24 mouse cellular contexts compared by ENCODE assay signal in genomic region chr12:40554941-40555511, GRCm38 (mm10).
DNase-seq lines count a peak whose midpoint lies in the region; ATAC-seq and TF ChIP-seq lines count a peak whose summit lies in the region.
"Had no signal": no experiment of that assay in that cellular context is flagged by ENCODE, and none has a peak within 500 bp of the region (broad histone marks: within the 10 kb centered on the region; RNA-seq: fewer than 3 reads in every experiment).

No protein-coding gene starts in this region.

- H3K4me2 ChIP-seq in hindbrain, embryonic 16.5 days (ENCODE audit: low read length) = no peak overlapping the region
- no peak overlapping the region for H3K4me2 ChIP-seq in hindbrain, embryonic 11.5 days (replicated peaks; ENCODE audit: low read depth, low read length)
- H3K4me2 ChIP-seq in myocyte (ENCODE audit: low read depth) = no peak overlapping the region
- H3K4me2 ChIP-seq: embryonic facial prominence, embryonic 15.5 days; limb, embryonic 13.5 days; liver, embryonic 13.5 days; lung, embryonic 15.5 days; midbrain, embryonic 15.5 days had no signal

- TF ChIP-seq POLR2A in bone marrow, adult 2 months (IDR thresholded peaks at IDR 0.05; ENCODE audit: borderline replicate concordance, control insufficient read depth, low read depth, low read length) = no peak
- TF ChIP-seq POLR2A in myocyte (IDR thresholded peaks at IDR 0.05; ENCODE audit: insufficient read length, low read depth) = no peak

- no peak overlapping the region for H3K9ac ChIP-seq in hindbrain, embryonic 16.5 days (ENCODE audit: low read depth, low read length)
- no peak overlapping the region for H3K9ac ChIP-seq in hindbrain, embryonic 11.5 days (ENCODE audit: low read depth, low read length)
- H3K9ac ChIP-seq: embryonic facial prominence, embryonic 15.5 days; limb, embryonic 13.5 days; liver, embryonic 13.5 days; lung, embryonic 15.5 days; midbrain, embryonic 15.5 days had no signal

- peak; percentile 70; the same call in 1 of the 2 replicates for ATAC-seq in hindbrain, embryonic 16.5 days
- ATAC-seq in hindbrain, embryonic 11.5 days (ENCODE audit: low FRiP score) = no peak
- ATAC-seq in megakaryocyte, adult 5-6 weeks (ENCODE audit: poor library complexity, severe bottlenecking) = no peak
- ATAC-seq: activated CD4-positive, CD25-positive, alpha-beta regulatory T cell, adult 4 months; forebrain, embryonic 14.5 days; midbrain, embryonic 15.5 days had no signal

- H3K79me2 ChIP-seq in myocyte (ENCODE audit: control insufficient read depth, insufficient read depth) = no peaks in the 10 kb centered on the region

- no peak for TF ChIP-seq CTCF in bone marrow, adult 2 months (IDR thresholded peaks at IDR 0.05; ENCODE audit: control insufficient read depth, insufficient read depth, low read length)

- no peaks in the 10 kb centered on the region for H3K36me3 ChIP-seq in hindbrain, embryonic 16.5 days (ENCODE audit: control insufficient read depth, insufficient read depth, low read length)
- no peaks in the 10 kb centered on the region for H3K36me3 ChIP-seq in hindbrain, embryonic 11.5 days (ENCODE audit: control insufficient read depth, insufficient read depth, low read length)
- no peaks in the 10 kb centered on the region for H3K36me3 ChIP-seq in megakaryocyte, embryonic 14.5 days (replicated peaks; ENCODE audit: low read length)
- H3K36me3 ChIP-seq in myocyte (ENCODE audit: control insufficient read depth, insufficient read depth) = no peaks in the 10 kb centered on the region
- H3K36me3 ChIP-seq: embryonic facial prominence, embryonic 15.5 days; limb, embryonic 13.5 days; liver, embryonic 13.5 days; lung, embryonic 15.5 days; midbrain, embryonic 15.5 days had no signal

- DNase-seq in hindbrain, embryonic 11.5 days (ENCODE audit: low spot score) = no peak
- DNase-seq in layer of hippocampus, adult 9-11 months = no peak
- DNase-seq: adrenal gland, postnatal 14 days; cerebellum, adult 11 months; cerebellum, adult 9-11 months; gastrocnemius, postnatal 14 days; heart, adult 2 months; kidney, adult 11 months; layer of hippocampus, postnatal 36 days; liver, embryonic 13.5 days; thymus, adult 18-20 months; thymus, postnatal 36 days had no signal

- H3K4me1 ChIP-seq in hindbrain, embryonic 16.5 days (ENCODE audit: control insufficient read depth, insufficient read depth, low read depth, low read length) = no peaks in the 10 kb centered on the region
- H3K4me1 ChIP-seq in hindbrain, embryonic 11.5 days (replicated peaks; ENCODE audit: control insufficient read depth, insufficient read depth, low read length) = no peaks in the 10 kb centered on the region
- H3K4me1 ChIP-seq in megakaryocyte, embryonic 14.5 days = peaks cover 7% of the 10 kb centered on the region; the same call in 1 of the 2 replicates
- peaks cover 2% of the 10 kb centered on the region; the same call in 1 of the 2 replicates for H3K4me1 ChIP-seq in bone marrow, adult 2 months (ENCODE audit: control insufficient read depth, insufficient read depth, low read length)
- H3K4me1 ChIP-seq: embryonic facial prominence, embryonic 15.5 days; liver, embryonic 13.5 days; midbrain, embryonic 15.5 days had no signal

- H3K4me3 ChIP-seq in hindbrain, embryonic 16.5 days (ENCODE audit: low read length) = no peak overlapping the region
- H3K4me3 ChIP-seq in hindbrain, embryonic 11.5 days (ENCODE audit: low read depth, low read length) = no peak overlapping the region
- peak overlapping the region; percentile 6 for H3K4me3 ChIP-seq in megakaryocyte, embryonic 14.5 days (replicated peaks)
- no peak overlapping the region for H3K4me3 ChIP-seq in bone marrow, adult 2 months (replicated peaks; ENCODE audit: control insufficient read depth, low read depth, low read length)
- H3K4me3 ChIP-seq in myocyte = no peak overlapping the region
- H3K4me3 ChIP-seq: embryonic facial prominence, embryonic 15.5 days; heart, adult 2 months; limb, embryonic 13.5 days; liver, embryonic 13.5 days; lung, embryonic 15.5 days; midbrain, embryonic 15.5 days had no signal

- H3K9me3 ChIP-seq in hindbrain, embryonic 16.5 days (ENCODE audit: control insufficient read depth, low read length) = no peaks in the 10 kb centered on the region
- no peaks in the 10 kb centered on the region for H3K9me3 ChIP-seq in hindbrain, embryonic 11.5 days (ENCODE audit: control insufficient read depth, low read length)
- H3K9me3 ChIP-seq in megakaryocyte, embryonic 14.5 days = no peaks in the 10 kb centered on the region
- H3K9me3 ChIP-seq: embryonic facial prominence, embryonic 15.5 days; limb, embryonic 13.5 days; liver, embryonic 13.5 days; lung, embryonic 15.5 days; midbrain, embryonic 15.5 days had no signal

- no peak overlapping the region for H3ac ChIP-seq in myocyte (ENCODE audit: control insufficient read depth, insufficient read length)

- H3K27me3 ChIP-seq in hindbrain, embryonic 16.5 days (replicated peaks; ENCODE audit: control insufficient read depth, insufficient read depth, low read length) = no peaks in the 10 kb centered on the region
- no peaks in the 10 kb centered on the region for H3K27me3 ChIP-seq in hindbrain, embryonic 11.5 days (ENCODE audit: control insufficient read depth, insufficient read depth, low read length)
- H3K27me3 ChIP-seq in megakaryocyte, embryonic 14.5 days (replicated peaks) = peaks cover 7% of the 10 kb centered on the region
- H3K27me3 ChIP-seq in myocyte (ENCODE audit: control insufficient read depth, insufficient read depth, insufficient read length) = no peaks in the 10 kb centered on the region
- H3K27me3 ChIP-seq: embryonic facial prominence, embryonic 15.5 days; limb, embryonic 13.5 days; liver, embryonic 13.5 days; lung, embryonic 15.5 days; midbrain, embryonic 15.5 days had no signal

- WGBS in hindbrain, embryonic 16.5 days = 91% methylated on average over 6 of the region's 6 CpGs
- WGBS in hindbrain, embryonic 11.5 days = 90% methylated on average over 6 of the region's 6 CpGs
- 63% methylated on average over 6 of the region's 6 CpGs for WGBS in bone marrow, adult 2 months

- H3K27ac ChIP-seq in hindbrain, embryonic 16.5 days (ENCODE audit: low read depth, low read length) = no peak overlapping the region
- no peak overlapping the region for H3K27ac ChIP-seq in hindbrain, embryonic 11.5 days (ENCODE audit: low read depth, low read length)
- H3K27ac ChIP-seq in bone marrow, adult 2 months (ENCODE audit: control insufficient read depth, insufficient read depth, low read depth, low read length, poor library complexity) = peak overlapping the region; percentile 3; the same call in 1 of the 2 replicates
- H3K27ac ChIP-seq: embryonic facial prominence, embryonic 15.5 days; heart, adult 2 months; kidney, postnatal 0 days; limb, embryonic 13.5 days; liver, embryonic 13.5 days; lung, embryonic 15.5 days; midbrain, embryonic 15.5 days had no signal

TF ChIP-seq in myocyte, 11 proteins besides CTCF, POLR2A, EP300 and RAD21:
- no peak for TF ChIP-seq CEBPB (IDR thresholded peaks at IDR 0.05; ENCODE audit: insufficient read depth, poor library complexity, severe bottlenecking)
- peak; percentile 38 for TF ChIP-seq USF1 (IDR thresholded peaks at IDR 0.05; ENCODE audit: low read depth)
TF ChIP-seq in myocyte: peak in this region for 1.
